Comparison of ENCODE assay signal across 26 mouse cellular contexts in the genomic region with DNA sequence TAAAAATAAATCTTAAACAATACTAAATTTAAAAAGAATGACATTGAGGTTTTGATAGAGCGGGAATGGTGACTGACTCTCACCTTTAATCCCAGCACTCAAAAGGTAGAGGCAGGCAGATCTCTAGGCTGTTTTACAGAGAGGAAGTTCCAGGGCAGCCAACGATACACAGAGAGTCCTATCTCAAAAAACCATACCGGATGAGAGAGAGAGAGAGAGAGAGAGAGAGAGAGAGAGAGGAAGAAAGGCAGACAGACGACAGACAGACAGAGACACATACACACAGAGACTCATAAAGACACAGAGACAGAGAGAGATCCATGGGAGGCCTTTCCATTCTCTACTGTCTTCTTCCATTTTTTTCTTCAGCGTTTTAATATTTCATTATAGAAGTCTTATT.
"Had no signal": no experiment of that assay in that cellular context is flagged by ENCODE, and none has a peak within 500 bp of the region (broad histone marks: within the 10 kb centered on the region; RNA-seq: fewer than 3 reads in every experiment).

No protein-coding gene starts in this region.

- DNase-seq: gastrocnemius, postnatal 14 days; gastrocnemius, postnatal 36 days; heart, adult 11 months; heart, adult 2 months; heart, postnatal 4 days; kidney, adult 11 months; kidney, adult 2 months; kidney, adult 9 months; kidney, postnatal 14 days; kidney, postnatal 36 days; layer of hippocampus, adult 9-11 months; liver; liver, embryonic 13.5 days had no signal

- H3K9ac ChIP-seq: heart, embryonic 13.5 days; heart, embryonic 15.5 days; hindbrain, embryonic 12.5 days; hindbrain, embryonic 14.5 days; kidney, embryonic 15.5 days; limb, embryonic 12.5 days; liver, embryonic 13.5 days; liver, embryonic 15.5 days had no signal

- H3K9me3 ChIP-seq: heart, embryonic 13.5 days; heart, embryonic 15.5 days; hindbrain, embryonic 10.5 days; hindbrain, embryonic 12.5 days; kidney, embryonic 15.5 days; limb, embryonic 10.5 days; limb, embryonic 12.5 days; liver, embryonic 13.5 days; liver, embryonic 15.5 days had no signal

- H3K27ac ChIP-seq: heart, adult 2 months; heart, embryonic 13.5 days; heart, embryonic 15.5 days; hindbrain, embryonic 10.5 days; hindbrain, embryonic 12.5 days; hindbrain, embryonic 14.5 days; kidney, embryonic 15.5 days; kidney, postnatal 0 days; left cerebral cortex, adult 2 months; limb, embryonic 10.5 days; limb, embryonic 12.5 days; liver, embryonic 13.5 days; liver, embryonic 15.5 days had no signal

- H3K27me3 ChIP-seq: heart, embryonic 13.5 days; heart, embryonic 15.5 days; hindbrain, embryonic 12.5 days; kidney, embryonic 15.5 days; limb, embryonic 12.5 days; liver, embryonic 13.5 days; liver, embryonic 15.5 days had no signal

- ATAC-seq: hindbrain, embryonic 16.5 days; intestine, embryonic 16.5 days had no signal

- H3K4me1 ChIP-seq: heart, embryonic 15.5 days; hindbrain, embryonic 10.5 days; hindbrain, embryonic 12.5 days; kidney, embryonic 15.5 days; limb, embryonic 10.5 days; limb, embryonic 12.5 days; liver, embryonic 15.5 days had no signal

- H3K4me3 ChIP-seq: heart, adult 2 months; heart, embryonic 13.5 days; heart, embryonic 15.5 days; hindbrain, embryonic 10.5 days; hindbrain, embryonic 12.5 days; kidney, embryonic 15.5 days; left cerebral cortex, adult 2 months; limb, embryonic 10.5 days; limb, embryonic 12.5 days; liver, embryonic 13.5 days; liver, embryonic 15.5 days had no signal
